Mouse (Mus musculus): Measurements from ENCODE around the gene Olfr959. TPM values are rescaled to one million over a fixed set of nuclear protein-coding genes. Genes with fewer than 3 reads are reported as not detected.

Gene Olfr959
- not detected for total RNA-seq (2023)

DNA sequence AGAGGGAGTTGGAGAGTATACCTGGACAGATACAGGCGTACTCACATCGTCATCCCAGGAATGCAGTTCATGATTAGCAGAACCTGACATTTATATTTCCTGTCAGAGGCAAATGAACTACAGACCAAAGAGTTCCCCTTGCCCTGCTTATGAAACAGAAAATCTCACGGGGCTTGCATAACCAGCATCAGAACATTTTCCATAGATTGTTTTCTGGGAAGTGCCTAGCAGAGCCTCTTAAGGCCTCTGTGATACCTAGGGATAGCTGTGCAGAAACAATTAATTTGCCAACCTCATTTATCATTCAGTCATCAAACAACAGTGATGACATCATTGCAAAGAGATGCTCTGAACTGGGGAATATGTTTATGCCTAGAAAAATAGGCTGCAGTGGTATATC lies at the start of gene Olfr959:
Olfr959 (minus strand) TSS at position 101 of the 400 bp plus-strand sequence.

GRCm38 (mm10) chr9:39621073-39621472 lies 45.7 kb upstream of the Olfr959 start, which contains the start of gene Olfr960:
TSS of gene Olfr960 (plus strand) at chr9:39621373.

GRCm38 (mm10) chr9:39610355-39610754 lies 35.0 kb upstream of the Olfr959 start, which contains the start of gene Olfr148:
TSS of gene Olfr148 (plus strand) at chr9:39610655.

GRCm38 (mm10) chr9:39603999-39604453 lies 28.7 kb upstream of the Olfr959 start, which contains the start of gene AW551984:
TSS of gene AW551984 (minus strand) at chr9:39604403.

DNA sequence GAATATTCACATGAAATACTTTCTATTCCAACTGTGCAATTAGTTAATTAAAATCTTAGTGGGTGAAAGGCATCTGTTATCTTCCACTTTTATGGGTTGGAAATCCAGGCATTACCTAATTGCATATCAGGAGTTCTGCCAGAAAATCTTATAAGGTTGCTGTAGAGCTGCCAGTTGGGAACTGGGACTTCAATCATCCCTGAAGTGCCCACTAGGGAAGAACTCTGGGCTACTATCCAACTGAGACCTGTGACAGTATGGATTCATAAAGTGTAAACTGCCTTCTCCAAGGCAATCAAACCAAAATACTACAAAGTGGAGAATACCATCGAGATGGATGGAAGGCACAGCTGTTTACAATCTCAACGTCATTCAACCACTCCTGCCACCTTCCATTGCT lies 21.4 kb downstream of the Olfr959 start, which contains the start of gene Olfr958:
Olfr958 (minus strand) TSS at position 109 of the 400 bp plus-strand sequence.

Other genes starting within 250 kb of the Olfr959 start
- not detected for gene Olfr948, start 249.5 kb downstream of the Olfr959 start, total RNA-seq (2023)
- not detected for gene Olfr951, start 188.2 kb downstream of the Olfr959 start, total RNA-seq (2023)
- not detected for gene Olfr952, start 148.4 kb downstream of the Olfr959 start, total RNA-seq (2023)
- not detected for gene Olfr954, start 118.9 kb downstream of the Olfr959 start, total RNA-seq (2023)
- not detected for gene Olfr955, start 103.6 kb downstream of the Olfr959 start, total RNA-seq (2023)
- not detected for gene Olfr44, start 81.6 kb downstream of the Olfr959 start, total RNA-seq (2023)
- not detected for gene Olfr957, start 59.8 kb downstream of the Olfr959 start, total RNA-seq (2023)
- not detected for gene Olfr958, start 21.5 kb downstream of the Olfr959 start, total RNA-seq (2023)
- gene AW551984, start 28.8 kb upstream of the Olfr959 start, total RNA-seq (2023) = not detected
- gene Olfr148, start 35.1 kb upstream of the Olfr959 start, total RNA-seq (2023) = not detected
- not detected for gene Olfr960, start 45.8 kb upstream of the Olfr959 start, total RNA-seq (2023)
- not detected for gene Olfr961, start 69.5 kb upstream of the Olfr959 start, total RNA-seq (2023)
- not detected for gene Olfr963, start 91.6 kb upstream of the Olfr959 start, total RNA-seq (2023)
- gene Olfr149, start 131.5 kb upstream of the Olfr959 start, total RNA-seq (2023) = not detected
- gene Olfr965, start 135.8 kb upstream of the Olfr959 start, total RNA-seq (2023) = not detected
- gene Olfr150, start 155.4 kb upstream of the Olfr959 start, total RNA-seq (2023) = not detected
- not detected for gene Olfr967, start 170.7 kb upstream of the Olfr959 start, total RNA-seq (2023)
- gene Olfr968, start 207.7 kb upstream of the Olfr959 start, total RNA-seq (2023) = not detected
- not detected for gene Olfr969, start 215.4 kb upstream of the Olfr959 start, total RNA-seq (2023)
- not detected for gene Olfr970, start 233.3 kb upstream of the Olfr959 start, total RNA-seq (2023)

Measured in T-cell, adult 66 days (primary cell).